Mouse (Mus musculus): ENCODE measurements around the gene Panx1. TPM values are rescaled to one million over a fixed set of nuclear protein-coding genes. Genes with fewer than 3 reads are reported as not detected.

Panx1 gene
- polyA plus RNA-seq, 1 experiment from 2014 or later, result 12.0 TPM

GRCm38 (mm10) chr9:14973762-14974161 is 71.5 kb downstream of the Panx1 start:
- no peak for DNase-seq (ENCODE audit: low read depth, low spot score)
- H3K27me3 ChIP-seq, result peaks cover 7% of the 10 kb centered on the region
- ChIA-PET CTCF (no interaction called here), POLR2A (no interaction called here)
- in situ Hi-C loops (cut with MboI; ENCODE audit: low pct_unique_long_range_greater_than_20kb), result no loop called here
- no peak for ATAC-seq
- no peak for TF ChIP-seq CTCF (IDR thresholded peaks at IDR 0.05)

GRCm38 (mm10) chr9:14970805-14971525 is 74.3 kb downstream of the Panx1 start:
- ATAC-seq, result no peak
- in situ Hi-C loops (cut with MboI; ENCODE audit: low pct_unique_long_range_greater_than_20kb), result no loop called here
- CTCF ChIA-PET, result no interaction called here

GRCm38 (mm10) chr9:14970211-14970610 is 75.1 kb downstream of the Panx1 start:
- in situ Hi-C loops (cut with MboI; ENCODE audit: low pct_unique_long_range_greater_than_20kb), result no loop called here
- peaks cover 12% of the 10 kb centered on the region for H3K27me3 ChIP-seq
- no peak for TF ChIP-seq CTCF (IDR thresholded peaks at IDR 0.05)
- ChIA-PET CTCF (no interaction called here), POLR2A (no interaction called here)
- DNase-seq (ENCODE audit: low read depth, low spot score) (no peak), ATAC-seq (no peak)

More at GRCm38 (mm10) chr9:14970805-14971525, 74.3 kb downstream of the Panx1 start:
- peaks cover 12% of the 10 kb centered on the region for H3K27me3 ChIP-seq
- POLR2A ChIA-PET, result no interaction called here
- DNase-seq (ENCODE audit: low read depth, low spot score), result no peak
- TF ChIP-seq CTCF (IDR thresholded peaks at IDR 0.05), result no peak

GRCm38 (mm10) chr9:14967598-14967997 is 77.7 kb downstream of the Panx1 start:
- TF ChIP-seq CTCF (IDR thresholded peaks at IDR 0.05), result no peak
- in situ Hi-C loops (cut with MboI; ENCODE audit: low pct_unique_long_range_greater_than_20kb), result no loop called here
- POLR2A ChIA-PET, result no interaction called here
- DNase-seq (ENCODE audit: low read depth, low spot score) (no peak), ATAC-seq (no peak)
- CTCF ChIA-PET, result interaction anchor here (1.0 kb wide), 1 partner anchor 30 kb away, joined by 3 read pairs; no protein-coding TSS in a partner anchor
- H3K27me3 ChIP-seq, result peaks cover 14% of the 10 kb centered on the region

GRCm38 (mm10) chr9:14966787-14967186 is 78.5 kb downstream of the Panx1 start:
- CTCF ChIA-PET, result no interaction called here

GRCm38 (mm10) chr9:14965368-14965767 is 79.9 kb downstream of the Panx1 start:
- ATAC-seq, result no peak
- H3K27me3 ChIP-seq, result peaks cover 22% of the 10 kb centered on the region
- CTCF ChIA-PET, result interaction anchor here (1.2 kb wide), 1 partner anchor 24 kb away, joined by 3 read pairs; no protein-coding TSS in a partner anchor
- DNase-seq (ENCODE audit: low read depth, low spot score), result no peak
- POLR2A ChIA-PET, result no interaction called here
- no peak for TF ChIP-seq CTCF (IDR thresholded peaks at IDR 0.05)
- in situ Hi-C loops (cut with MboI; ENCODE audit: low pct_unique_long_range_greater_than_20kb), result no loop called here

More at GRCm38 (mm10) chr9:14966787-14967186, 78.5 kb downstream of the Panx1 start:
- in situ Hi-C loops (cut with MboI; ENCODE audit: low pct_unique_long_range_greater_than_20kb), result no loop called here
- POLR2A ChIA-PET, result no interaction called here
- no peak for ATAC-seq
- no peak for DNase-seq (ENCODE audit: low read depth, low spot score)
- no peak for TF ChIP-seq CTCF (IDR thresholded peaks at IDR 0.05)
- H3K27me3 ChIP-seq, result peaks cover 18% of the 10 kb centered on the region

- no peak for DNase-seq (ENCODE audit: low read depth, low spot score)
- CTCF ChIA-PET, result no interaction called here
- in situ Hi-C loops (cut with MboI; ENCODE audit: low pct_unique_long_range_greater_than_20kb), result no loop called here
- TF ChIP-seq CTCF (IDR thresholded peaks at IDR 0.05), result no peak
- ATAC-seq, result no peak
- peaks cover 33% of the 10 kb centered on the region for H3K27me3 ChIP-seq
- POLR2A ChIA-PET, result no interaction called here
Observed at GRCm38 (mm10) chr9:14962769-14963168, 82.5 kb downstream of the Panx1 start.

- TF ChIP-seq CTCF (IDR thresholded peaks at IDR 0.05), result no peak
- ChIA-PET CTCF (no interaction called here), POLR2A (no interaction called here)
- H3K27me3 ChIP-seq, result peaks cover 18% of the 10 kb centered on the region
- DNase-seq (ENCODE audit: low read depth, low spot score) (no peak), ATAC-seq (no peak)
- in situ Hi-C loops (cut with MboI; ENCODE audit: low pct_unique_long_range_greater_than_20kb), result no loop called here
Observed at GRCm38 (mm10) chr9:14954659-14955058, 90.6 kb downstream of the Panx1 start.

Other genes starting within 250 kb of the Panx1 start
- gene Gpr83, start 185.3 kb downstream of the Panx1 start, polyA plus RNA-seq (2021), result not detected
- not detected for gene Izumo1r, start 141.5 kb downstream of the Panx1 start, polyA plus RNA-seq (2021)
- gene Hephl1, start 66.6 kb upstream of the Panx1 start, polyA plus RNA-seq (2021), result not detected
- 0.03 TPM for gene Vstm5, start 193.6 kb upstream of the Panx1 start, polyA plus RNA-seq (2021)
- 46.1 TPM for gene Med17, start 234.5 kb upstream of the Panx1 start, polyA plus RNA-seq (2021)